Mouse (Mus musculus) limb, embryonic 14.5 days (tissue): ENCODE data around the gene Peg3. TPM values are rescaled to one million over a fixed set of nuclear protein-coding genes. Genes with fewer than 3 reads are reported as not detected.
A peak's percentile ranks its signal among the peaks of the same experiment; 100 is the strongest.

Source experiments
- ATAC-seq: fragments of 200-750 bp; cut with Nextera tagmentation; 2 replicates; pipeline ENCODE4 v1.8.0; 2017; ENCODE audit warnings: low read depth, moderate number of reproducible peaks, moderate TSS enrichment; ENCODE audit not compliant: low FRiP score
- DNase-seq: peaks from one replicate; pipeline ENCODE4 v3.0.0-alpha.2; 2015; ENCODE audit warnings: low spot score
- H3K27ac ChIP-seq: fragments of 300-500 bp; sonication (generic); replicated peaks from 2 replicates; pipeline ENCODE4 v1.5.1; 2014; ENCODE audit warnings: low read depth, mild to moderate bottlenecking, low read length, moderate library complexity, mixed read lengths
- H3K27me3 ChIP-seq: fragments of 300-500 bp; sonication (generic); 2 replicates; pipeline ENCODE4 v1.6.1; 2014; ENCODE audit warnings: low read length, mixed read lengths; ENCODE audit not compliant: control insufficient read depth, insufficient read depth
- H3K36me3 ChIP-seq: fragments of 300-500 bp; sonication (generic); 2 replicates; pipeline ENCODE4 v1.6.1; 2014; ENCODE audit warnings: mild to moderate bottlenecking, low read length, moderate library complexity, mixed read lengths; ENCODE audit not compliant: control insufficient read depth, insufficient read depth
- H3K4me1 ChIP-seq: fragments of 300-500 bp; sonication (generic); 2 replicates; pipeline ENCODE4 v1.6.1; 2014; ENCODE audit warnings: antibody characterized with exemption, low read length, mixed read lengths; ENCODE audit not compliant: control insufficient read depth, insufficient read depth
- H3K4me2 ChIP-seq: fragments of 300-500 bp; sonication (generic); replicated peaks from 2 replicates; pipeline ENCODE4 v1.6.1; 2014; ENCODE audit warnings: low read depth, mild to moderate bottlenecking, low read length, moderate library complexity; ENCODE audit not compliant: severe bottlenecking
- H3K4me3 ChIP-seq: fragments of 300-500 bp; sonication (generic); replicated peaks from 2 replicates; pipeline ENCODE4 v1.5.1; 2014; ENCODE audit warnings: low read length
- H3K9ac ChIP-seq: fragments of 300-500 bp; sonication (generic); 2 replicates; pipeline ENCODE4 v1.6.1; 2014; ENCODE audit warnings: mild to moderate bottlenecking, low read depth, low read length, moderate library complexity; ENCODE audit not compliant: severe bottlenecking
- H3K9me3 ChIP-seq: fragments of 300-500 bp; sonication (generic); 2 replicates; pipeline ENCODE4 v1.6.1; 2016; ENCODE audit warnings: low read length; ENCODE audit not compliant: control insufficient read depth
- POLR2A ChIP-seq: fragments of 200-500 bp; IDR thresholded peaks from 2 replicates; pipeline ENCODE4 v1.8.0; 2012; ENCODE audit warnings: inconsistent platforms, mild to moderate bottlenecking, moderate library complexity, borderline replicate concordance; ENCODE audit not compliant: insufficient read depth, insufficient read length; ENCODE audit errors: extremely low read depth
- WGBS: fragments of 180-500 bp; shearing (Covaris S2); extraction: QIAGEN DNeasy Blood & Tissue Kit; methylation state at CpG from one replicate; pipeline ENCODE4 v1.1.7; 2014; 5-methylcytosine and 5-hydroxymethylcytosine counted together
- polyA plus RNA-seq, 2 experiments: library from polyadenylated mRNA; depleted of rRNA in 1 of 2; stranded (reverse) in 1 of 2; unstranded in 1 of 2; fragments of >200 nt; fragmentation: Nextera tagmentation in 1 of 2; extraction: Ambion mirVana in 1 of 2; gene quantifications; 2 replicates each; pipeline versions ENCODE4 v1.2.1 to v1.2.3; 2012 to 2014

Peg3 gene
- polyA plus RNA-seq, 2 experiments = 178 to 268 TPM

DNA sequence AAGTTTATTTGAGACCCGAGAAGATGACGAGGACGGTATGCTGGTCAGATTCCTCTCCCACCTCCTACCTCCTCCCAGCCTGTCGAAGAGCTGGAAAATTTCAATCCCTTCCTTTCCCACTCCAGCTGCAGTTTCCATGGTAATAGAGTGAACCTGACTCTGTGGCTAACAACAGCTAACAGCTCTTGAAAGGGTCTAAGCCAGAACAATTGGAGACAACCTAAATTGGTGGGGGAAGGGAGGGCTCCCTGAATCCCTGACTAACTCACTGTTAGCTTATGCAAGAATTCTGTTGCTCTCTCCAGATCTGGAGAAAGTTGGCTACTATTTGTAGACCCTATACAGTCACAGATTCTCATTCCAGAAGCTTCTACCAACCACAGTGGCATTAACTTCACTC lies 23.2 kb upstream of the Peg3 start:
- Histone ChIP-seq H3K4me2 (no peak overlapping the region), H3K4me3 (no peak overlapping the region), H3K9ac (no peak overlapping the region), H3K27me3 (no peaks in the 10 kb centered on the region), H3K27ac (peak overlapping the region; percentile 59; the same call in 1 of the 2 replicates), H3K9me3 (no peaks in the 10 kb centered on the region), H3K4me1 (peaks cover 26% of the 10 kb centered on the region), H3K36me3 (no peaks in the 10 kb centered on the region)
- no peak for TF ChIP-seq POLR2A
- ATAC-seq (peak; percentile 85), DNase-seq (peak; percentile 71)
- 36% methylated on average over 4 of the region's 4 CpGs for WGBS

DNA sequence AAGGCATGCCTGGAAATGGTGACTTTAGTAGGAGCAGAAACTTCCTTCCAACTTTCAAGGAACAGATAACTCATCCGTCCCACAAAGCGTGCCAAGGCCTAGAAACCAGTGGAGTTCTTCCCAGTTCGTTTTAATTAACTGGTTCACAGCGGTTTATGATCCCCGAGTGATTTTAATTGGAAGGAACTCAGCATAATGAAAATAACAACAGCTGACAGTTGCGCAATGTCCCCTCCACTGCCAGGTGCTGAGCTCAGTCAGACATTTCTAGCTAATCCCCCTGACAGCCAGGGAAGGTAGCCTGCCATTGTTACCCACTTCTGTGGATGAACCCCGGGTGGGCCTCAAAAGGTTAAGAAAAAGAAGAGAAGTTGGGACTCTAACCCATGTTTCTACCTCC lies 19.0 kb upstream of the Peg3 start:
- Histone ChIP-seq H3K27ac (0 out of 2 replicates have a peak overlapping the region, but pooled peaks have one; percentile 6), H3K4me2 (no peak overlapping the region), H3K9me3 (no peaks in the 10 kb centered on the region), H3K4me3 (no peak overlapping the region), H3K4me1 (peaks cover 41% of the 10 kb centered on the region), H3K27me3 (no peaks in the 10 kb centered on the region), H3K9ac (no peak overlapping the region), H3K36me3 (no peaks in the 10 kb centered on the region)
- WGBS = 39% methylated on average over 7 of the region's 7 CpGs
- peak; percentile 58 for DNase-seq
- TF ChIP-seq POLR2A = no peak
- no peak for ATAC-seq

DNA sequence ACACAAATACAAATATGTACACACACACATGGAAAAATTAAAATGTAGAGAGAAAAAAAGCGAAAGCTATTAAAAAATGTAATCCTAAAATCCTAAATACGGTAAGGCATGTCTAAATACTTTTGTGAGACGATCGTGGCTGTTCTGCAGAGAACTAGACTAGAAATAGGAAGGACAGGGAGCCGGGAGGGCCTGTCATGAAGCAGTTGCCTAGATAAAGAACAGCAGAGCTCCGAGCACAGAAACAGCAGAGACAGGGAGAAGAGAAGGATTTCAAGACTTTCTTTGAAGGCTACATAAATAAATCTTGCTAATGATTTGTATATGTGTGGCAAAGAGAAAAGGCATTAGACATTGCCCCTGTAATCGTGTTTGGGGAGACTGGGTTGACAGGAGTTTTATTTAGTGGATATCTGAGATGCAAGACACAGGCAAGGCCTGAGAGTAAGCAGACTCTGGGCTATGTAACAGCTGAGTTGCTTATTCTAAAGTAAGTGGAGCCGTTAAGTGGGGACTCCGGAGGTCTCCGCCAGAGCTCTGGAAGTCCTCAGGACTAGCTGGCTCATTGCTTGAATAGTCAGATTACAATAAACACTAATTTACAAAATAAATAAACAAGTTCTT lies 14.2 kb upstream of the Peg3 start:
- whole genome bisulfite sequencing = 35% methylated on average over 10 of the region's 10 CpGs
- peak; percentile 62; the same call in 1 of the 2 replicates for ATAC-seq
- peaks cover 23% of the 10 kb centered on the region for H3K4me1 ChIP-seq

DNA sequence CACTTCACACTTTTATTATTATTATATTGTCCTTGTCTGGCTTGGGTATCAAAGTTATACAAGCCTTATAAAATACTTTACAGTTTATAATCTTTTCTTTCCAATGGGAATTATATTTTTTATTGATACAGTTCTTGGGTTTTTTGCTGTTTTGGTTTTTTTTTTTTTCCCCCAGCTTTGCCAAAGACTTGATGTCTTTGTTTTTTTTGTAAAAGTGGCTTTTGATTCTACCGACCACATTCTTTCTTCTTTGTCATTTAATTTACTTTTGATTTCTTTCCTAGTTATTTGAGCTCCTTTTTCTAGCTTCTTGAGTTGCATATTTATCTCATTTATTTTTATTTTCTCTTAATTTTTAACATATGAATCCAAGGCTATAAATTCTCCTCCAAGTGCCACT lies 5.8 kb upstream of the Peg3 start:
- no peaks in the 10 kb centered on the region for H3K27me3 ChIP-seq
- DNase-seq (peak; percentile 22), ATAC-seq (no peak)
- H3K4me3 ChIP-seq = no peak overlapping the region
- WGBS = 51% methylated on average over 1 of the region's 1 CpGs
- no peak overlapping the region for H3K9ac ChIP-seq
- no peak overlapping the region for H3K27ac ChIP-seq
- H3K4me2 ChIP-seq = no peak overlapping the region
- H3K9me3 ChIP-seq = peaks cover under 1% of the 10 kb centered on the region; the same call in 1 of the 2 replicates
- no peaks in the 10 kb centered on the region for H3K36me3 ChIP-seq
- no peaks in the 10 kb centered on the region for H3K4me1 ChIP-seq
- TF ChIP-seq POLR2A = no peak

More for the DNA sequence above, 14.2 kb upstream of the Peg3 start:
- H3K4me3 ChIP-seq = no peak overlapping the region
- no peaks in the 10 kb centered on the region for H3K9me3 ChIP-seq
- no peak overlapping the region for H3K27ac ChIP-seq
- H3K27me3 ChIP-seq = no peaks in the 10 kb centered on the region
- H3K4me2 ChIP-seq = no peak overlapping the region
- no peak for DNase-seq
- no peaks in the 10 kb centered on the region for H3K36me3 ChIP-seq
- no peak overlapping the region for H3K9ac ChIP-seq
- TF ChIP-seq POLR2A = no peak

DNA sequence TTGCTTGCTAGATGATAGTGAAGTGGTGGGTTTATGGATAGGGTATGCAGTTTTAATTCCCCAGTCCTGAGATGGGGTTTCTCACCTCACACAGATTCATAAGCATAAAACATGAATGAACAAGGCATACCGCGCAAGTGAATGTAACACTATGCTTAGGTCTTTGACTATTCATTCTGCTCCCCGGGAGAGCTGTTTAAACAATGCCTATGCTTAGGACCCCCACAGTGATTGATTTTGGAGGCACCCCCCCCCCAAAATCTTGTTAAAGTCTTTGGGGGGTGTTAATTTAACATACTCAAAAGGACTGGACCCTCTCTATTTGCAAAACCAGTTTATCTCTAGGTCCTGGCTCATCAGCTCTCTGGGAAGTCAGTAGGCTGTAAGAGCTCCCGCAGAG lies 1.7 kb upstream of the Peg3 start:
- peak overlapping the region; percentile 60 for H3K9ac ChIP-seq
- H3K4me2 ChIP-seq = peak overlapping the region; percentile 38
- TF ChIP-seq POLR2A = no peak
- WGBS = 46% methylated on average over 4 of the region's 4 CpGs
- no peaks in the 10 kb centered on the region for H3K4me1 ChIP-seq
- peak overlapping the region; percentile 57 for H3K4me3 ChIP-seq
- no peaks in the 10 kb centered on the region for H3K27me3 ChIP-seq
- no peak for ATAC-seq
- DNase-seq = no peak
- no peaks in the 10 kb centered on the region for H3K36me3 ChIP-seq
- H3K9me3 ChIP-seq = peaks cover 38% of the 10 kb centered on the region
- H3K27ac ChIP-seq = peak overlapping the region; percentile 48; the same call in 1 of the 2 replicates
